Mouse (Mus musculus) liver, embryonic 12.5 days (tissue): ENCODE measurements at regions not wholly inside any gene's neighbourhood (a gene's known extent, or its start where the extent isn't known, plus 50 kb on each side); places are given as distances from the start of the nearest gene placed in this dataset.

Source experiments
- ATAC-seq: fragments of 200-750 bp; cut with Nextera tagmentation; 2 replicates; pipeline ENCODE4 v1.8.0; 2017; ENCODE audit warnings: moderate number of reproducible peaks, mild to moderate bottlenecking, moderate library complexity
- H3K27ac ChIP-seq: fragments of 300-500 bp; sonication (generic); 2 replicates; pipeline ENCODE4 v1.5.1; 2016; ENCODE audit warnings: mild to moderate bottlenecking
- H3K27me3 ChIP-seq: fragments of 300-500 bp; sonication (generic); replicated peaks from 2 replicates; pipeline ENCODE4 v1.6.1; 2016; ENCODE audit warnings: mild to moderate bottlenecking, moderate library complexity
- H3K36me3 ChIP-seq: fragments of 300-500 bp; sonication (generic); 2 replicates; pipeline ENCODE4 v1.6.1; 2016; ENCODE audit warnings: mild to moderate bottlenecking, moderate library complexity
- H3K4me1 ChIP-seq: fragments of 300-500 bp; sonication (generic); 2 replicates; pipeline ENCODE4 v1.6.1; 2016
- H3K4me2 ChIP-seq: fragments of 300-500 bp; sonication (generic); 2 replicates; pipeline ENCODE4 v1.6.1; 2016; ENCODE audit warnings: mild to moderate bottlenecking, moderate library complexity
- H3K4me3 ChIP-seq: fragments of 300-500 bp; sonication (generic); 2 replicates; pipeline ENCODE4 v1.5.1; 2016; ENCODE audit warnings: mild to moderate bottlenecking, moderate library complexity
- H3K9ac ChIP-seq: fragments of 300-500 bp; sonication (generic); 2 replicates; pipeline ENCODE4 v1.6.1; 2016; ENCODE audit warnings: mild to moderate bottlenecking, moderate library complexity
- H3K9me3 ChIP-seq: fragments of 300-500 bp; sonication (generic); replicated peaks from 2 replicates; pipeline ENCODE4 v1.6.1; 2016; ENCODE audit warnings: mild to moderate bottlenecking, moderate library complexity
- WGBS: fragments of 180-500 bp; shearing (Covaris S2); methylation state at CpG from one replicate; pipeline ENCODE4 v1.1.7; 2016; ENCODE audit not compliant: insufficient replicate concordance; 5-methylcytosine and 5-hydroxymethylcytosine counted together

- Histone ChIP-seq H3K27me3 (no peaks in the 10 kb centered on the region), H3K4me2 (no peak overlapping the region), H3K27ac (no peak overlapping the region), H3K36me3 (no peaks in the 10 kb centered on the region), H3K4me1 (no peaks in the 10 kb centered on the region), H3K9ac (no peak overlapping the region), H3K9me3 (no peaks in the 10 kb centered on the region), H3K4me3 (no peak overlapping the region)
- 57% methylated on average over 1 of the region's 1 CpGs for WGBS
- ATAC-seq, result no peak
Measured at GRCm38 (mm10) chr4:55937833-55938232, 405.6 kb upstream of the Klf4 start.

DNA sequence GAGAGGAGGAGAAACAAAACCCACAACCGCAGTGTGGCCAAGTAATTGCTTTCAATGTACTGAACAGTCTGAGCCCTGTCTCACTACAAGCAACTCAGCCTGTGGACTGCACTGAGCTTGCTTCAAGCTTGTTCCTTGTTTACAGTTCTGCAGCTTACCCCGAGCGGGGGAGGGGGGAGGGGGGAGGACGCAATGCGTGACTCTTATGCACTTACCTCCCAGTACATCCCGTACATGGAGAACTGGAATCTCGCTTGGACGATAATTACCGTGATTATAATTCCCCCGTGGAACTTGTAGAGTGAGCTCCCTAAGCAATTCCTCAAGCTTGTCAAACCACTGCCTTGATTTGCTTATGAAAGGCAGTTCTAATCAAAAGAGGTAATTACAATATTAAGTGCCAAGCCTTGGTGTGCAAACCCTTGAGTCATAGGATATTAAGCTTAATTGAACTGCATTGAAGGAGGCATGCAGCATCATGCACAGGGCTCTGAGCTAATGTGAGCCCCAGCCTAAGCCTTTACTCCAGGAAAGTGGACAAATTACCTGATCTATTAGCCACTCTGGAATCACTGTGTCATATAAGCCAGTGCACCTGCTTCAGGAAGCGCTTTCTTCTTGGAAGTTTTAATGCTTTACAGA is 397.0 kb upstream of the Klf4 start:
- Histone ChIP-seq H3K27me3 (no peaks in the 10 kb centered on the region), H3K4me1 (no peaks in the 10 kb centered on the region), H3K27ac (no peak overlapping the region), H3K4me3 (no peak overlapping the region), H3K9me3 (no peaks in the 10 kb centered on the region), H3K9ac (no peak overlapping the region), H3K36me3 (no peaks in the 10 kb centered on the region), H3K4me2 (no peak overlapping the region)
- 62% methylated on average over 11 of the region's 11 CpGs for WGBS
- ATAC-seq, result no peak

DNA sequence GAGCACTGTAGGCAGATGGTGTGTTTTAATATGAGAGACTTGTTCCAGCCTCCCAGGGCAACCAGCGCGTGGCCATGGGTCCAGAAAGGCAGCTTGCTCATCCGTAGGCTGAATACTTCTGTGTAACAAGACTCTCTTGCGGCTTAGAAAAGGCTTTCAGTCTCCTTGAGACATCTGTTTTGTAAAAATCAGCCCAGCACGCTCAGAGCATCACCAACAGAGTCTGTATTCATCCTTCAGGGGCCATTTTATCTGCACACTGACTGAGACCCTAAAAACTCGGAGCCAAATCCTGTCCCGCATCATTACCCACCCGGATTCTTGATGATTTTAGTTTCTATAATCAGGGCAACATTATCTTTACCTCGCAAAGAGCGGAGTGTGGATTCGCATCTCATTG is 396.4 kb upstream of the Klf4 start:
- no peaks in the 10 kb centered on the region for H3K9me3 ChIP-seq
- 67% methylated on average over 11 of the region's 11 CpGs for WGBS
- no peaks in the 10 kb centered on the region for H3K27me3 ChIP-seq
- no peak for ATAC-seq
- H3K4me2 ChIP-seq, result no peak overlapping the region
- H3K36me3 ChIP-seq, result no peaks in the 10 kb centered on the region
- H3K4me1 ChIP-seq, result no peaks in the 10 kb centered on the region
- no peak overlapping the region for H3K27ac ChIP-seq
- no peak overlapping the region for H3K9ac ChIP-seq
- H3K4me3 ChIP-seq, result no peak overlapping the region

DNA sequence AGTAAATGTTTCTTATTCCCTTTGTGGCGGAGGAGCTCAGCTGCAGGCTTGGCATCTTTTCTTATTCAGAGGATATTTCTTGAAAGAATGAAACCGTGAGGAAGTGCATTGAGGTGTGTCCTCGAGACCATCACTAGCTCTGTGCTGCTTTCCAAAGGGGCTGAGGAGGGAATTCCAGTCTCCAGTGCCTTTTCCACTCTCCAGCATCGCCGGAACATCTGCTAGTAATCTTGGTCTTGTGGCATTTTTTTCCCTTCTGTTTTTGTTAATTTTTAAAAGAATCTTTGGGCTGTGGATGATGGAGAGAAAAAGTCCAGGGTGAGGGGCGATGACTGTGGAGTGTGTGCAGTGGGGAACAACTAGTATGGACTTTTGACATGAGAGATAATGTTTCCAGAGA is 395.9 kb upstream of the Klf4 start:
- Histone ChIP-seq H3K36me3 (no peaks in the 10 kb centered on the region), H3K27me3 (no peaks in the 10 kb centered on the region), H3K9me3 (no peaks in the 10 kb centered on the region), H3K4me2 (no peak overlapping the region), H3K4me1 (no peaks in the 10 kb centered on the region), H3K27ac (no peak overlapping the region), H3K9ac (no peak overlapping the region), H3K4me3 (no peak overlapping the region)
- no peak for ATAC-seq
- 63% methylated on average over 6 of the region's 6 CpGs for WGBS

DNA sequence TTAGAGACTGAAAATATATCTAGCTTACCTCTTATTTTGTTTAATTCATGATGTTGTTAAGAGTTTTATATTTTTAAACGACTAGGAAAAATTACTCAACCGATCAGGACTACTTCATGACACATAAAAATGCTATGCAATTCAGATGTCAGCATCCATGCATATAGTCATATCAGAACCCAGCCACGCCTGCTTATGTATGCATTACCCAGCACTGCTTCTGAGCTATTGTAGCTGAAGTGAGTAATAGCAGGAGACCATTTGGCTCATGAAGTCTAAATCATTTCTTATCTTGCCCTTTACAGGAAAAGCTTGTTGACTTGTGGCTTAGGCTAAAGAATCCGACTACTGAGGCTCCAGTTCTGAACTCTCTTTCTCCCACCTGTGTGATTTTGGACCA is 395.1 kb upstream of the Klf4 start:
- no peaks in the 10 kb centered on the region for H3K4me1 ChIP-seq
- WGBS, result 54% methylated on average over 4 of the region's 4 CpGs
- H3K4me2 ChIP-seq, result no peak overlapping the region
- no peak for ATAC-seq
- no peaks in the 10 kb centered on the region for H3K36me3 ChIP-seq
- H3K9me3 ChIP-seq, result no peaks in the 10 kb centered on the region
- H3K9ac ChIP-seq, result no peak overlapping the region
- no peak overlapping the region for H3K4me3 ChIP-seq
- no peaks in the 10 kb centered on the region for H3K27me3 ChIP-seq
- H3K27ac ChIP-seq, result no peak overlapping the region

- H3K27me3 ChIP-seq, result no peaks in the 10 kb centered on the region
- H3K4me1 ChIP-seq, result no peaks in the 10 kb centered on the region
- H3K9me3 ChIP-seq, result no peaks in the 10 kb centered on the region
- H3K36me3 ChIP-seq, result no peaks in the 10 kb centered on the region
- ATAC-seq, result no peak
- 49% methylated on average over 3 of the region's 3 CpGs for WGBS
- H3K27ac ChIP-seq, result no peak overlapping the region
- H3K4me2 ChIP-seq, result no peak overlapping the region
- H3K4me3 ChIP-seq, result no peak overlapping the region
- H3K9ac ChIP-seq, result no peak overlapping the region
Measured at GRCm38 (mm10) chr4:55924974-55925373, 392.7 kb upstream of the Klf4 start.

DNA sequence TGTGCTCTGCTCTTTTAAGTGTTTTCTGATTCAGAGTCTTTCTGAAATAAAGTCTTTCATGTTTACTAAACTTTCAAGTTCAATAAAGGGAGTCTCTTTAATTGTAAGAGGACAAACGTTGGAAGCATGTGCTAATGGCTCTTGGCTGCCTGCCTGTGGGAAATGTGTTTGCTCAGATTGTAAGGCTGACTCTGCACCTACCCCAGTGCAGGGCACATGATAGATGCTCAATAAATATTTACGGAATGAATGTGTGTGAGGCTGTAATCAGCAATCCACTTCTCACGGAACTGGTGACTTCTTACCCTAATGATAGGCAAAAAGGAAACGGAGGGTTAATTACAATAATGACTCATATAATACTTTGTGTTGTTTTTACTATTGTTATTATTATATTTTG is 389.0 kb upstream of the Klf4 start:
- ATAC-seq, result no peak

GRCm38 (mm10) chr4:55894116-55894885 is 362.0 kb upstream of the Klf4 start:
- ATAC-seq, result no peak
- Histone ChIP-seq H3K36me3 (no peaks in the 10 kb centered on the region), H3K27me3 (no peaks in the 10 kb centered on the region), H3K4me1 (no peaks in the 10 kb centered on the region), H3K9ac (no peak overlapping the region), H3K27ac (no peak overlapping the region), H3K4me3 (no peak overlapping the region), H3K4me2 (no peak overlapping the region), H3K9me3 (peaks cover 4% of the 10 kb centered on the region; the same call in 1 of the 2 replicates)
- WGBS, result 54% methylated on average over 12 of the region's 12 CpGs

More for the DNA sequence above, 389.0 kb upstream of the Klf4 start:
- H3K9ac ChIP-seq, result no peak overlapping the region
- no peaks in the 10 kb centered on the region for H3K27me3 ChIP-seq
- no peaks in the 10 kb centered on the region for H3K4me1 ChIP-seq
- H3K36me3 ChIP-seq, result no peaks in the 10 kb centered on the region
- H3K4me2 ChIP-seq, result no peak overlapping the region
- 61% methylated on average over 4 of the region's 4 CpGs for WGBS
- no peaks in the 10 kb centered on the region for H3K9me3 ChIP-seq
- no peak overlapping the region for H3K27ac ChIP-seq
- no peak overlapping the region for H3K4me3 ChIP-seq

DNA sequence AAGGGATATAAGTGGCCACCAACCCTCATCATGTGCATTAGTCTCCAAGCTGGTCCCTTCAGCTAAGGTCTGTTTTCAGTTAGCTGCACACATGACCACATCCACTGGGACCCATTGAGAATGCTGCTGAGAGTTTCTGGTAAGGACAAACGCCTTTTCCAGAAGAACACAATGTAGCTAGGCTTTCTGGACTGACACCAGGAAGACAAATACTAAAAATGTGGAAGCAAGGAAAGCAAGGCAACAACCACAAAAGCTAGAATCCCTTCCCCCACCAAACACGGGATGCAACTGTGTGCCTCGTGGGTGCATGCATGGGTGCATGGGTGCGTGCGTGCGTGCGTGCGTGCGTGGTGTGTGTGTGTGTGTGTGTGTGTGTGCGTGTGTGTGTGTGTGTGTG is 359.4 kb upstream of the Klf4 start:
- H3K36me3 ChIP-seq, result no peaks in the 10 kb centered on the region
- no peaks in the 10 kb centered on the region for H3K4me1 ChIP-seq
- no peak overlapping the region for H3K27ac ChIP-seq
- no peak overlapping the region for H3K9ac ChIP-seq
- WGBS, result 78% methylated on average over 9 of the region's 10 CpGs
- no peak for ATAC-seq
- no peak overlapping the region for H3K4me2 ChIP-seq
- peaks cover 4% of the 10 kb centered on the region; the same call in 1 of the 2 replicates for H3K9me3 ChIP-seq
- no peak overlapping the region for H3K4me3 ChIP-seq
- H3K27me3 ChIP-seq, result no peaks in the 10 kb centered on the region

DNA sequence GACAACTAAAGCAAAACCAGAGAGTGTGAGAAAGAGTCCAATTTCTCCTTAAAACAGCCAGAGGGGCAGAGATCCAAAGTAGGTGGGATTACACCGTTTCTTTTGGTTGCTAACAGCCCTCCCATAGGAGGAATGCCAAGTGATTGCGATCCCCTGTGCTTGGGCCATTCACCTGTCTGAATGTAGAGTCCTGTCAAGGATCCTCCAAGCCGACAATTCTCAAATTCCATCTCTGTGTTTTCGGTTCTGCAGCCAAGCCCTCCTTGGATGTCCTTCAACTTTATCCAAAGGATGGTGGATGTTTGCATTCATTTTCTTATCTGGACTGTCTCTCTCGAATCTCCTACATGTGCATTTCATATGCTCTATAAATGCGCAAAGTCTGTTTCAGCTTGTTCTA is 355.3 kb upstream of the Klf4 start:
- Histone ChIP-seq H3K9me3 (no peaks in the 10 kb centered on the region), H3K4me1 (no peaks in the 10 kb centered on the region), H3K4me2 (no peak overlapping the region), H3K9ac (no peak overlapping the region), H3K27me3 (no peaks in the 10 kb centered on the region), H3K36me3 (no peaks in the 10 kb centered on the region), H3K4me3 (no peak overlapping the region), H3K27ac (no peak overlapping the region)
- ATAC-seq, result no peak
- WGBS, result 67% methylated on average over 6 of the region's 6 CpGs

- Histone ChIP-seq H3K4me1 (no peaks in the 10 kb centered on the region), H3K27ac (no peak overlapping the region), H3K36me3 (no peaks in the 10 kb centered on the region), H3K4me2 (no peak overlapping the region), H3K9ac (no peak overlapping the region), H3K9me3 (no peaks in the 10 kb centered on the region), H3K27me3 (no peaks in the 10 kb centered on the region), H3K4me3 (no peak overlapping the region)
- 40% methylated on average over 2 of the region's 2 CpGs for WGBS
- ATAC-seq, result no peak
Measured at GRCm38 (mm10) chr4:55882541-55882940, 350.3 kb upstream of the Klf4 start.

GRCm38 (mm10) chr4:55875304-55875703 is 343.0 kb upstream of the Klf4 start:
- H3K4me1 ChIP-seq, result no peaks in the 10 kb centered on the region
- WGBS, result 77% methylated on average over 12 of the region's 12 CpGs
- ATAC-seq, result no peak
- no peaks in the 10 kb centered on the region for H3K27me3 ChIP-seq
- no peaks in the 10 kb centered on the region for H3K9me3 ChIP-seq
- H3K27ac ChIP-seq, result no peak overlapping the region
- no peak overlapping the region for H3K9ac ChIP-seq
- no peaks in the 10 kb centered on the region for H3K36me3 ChIP-seq
- no peak overlapping the region for H3K4me3 ChIP-seq
- no peak overlapping the region for H3K4me2 ChIP-seq
